Mouse (Mus musculus) urinary bladder, postnatal 4 days (tissue): Measurements from ENCODE around the gene 1700113H08Rik.

Source experiments
- DNase-seq, 2 experiments: peaks; one replicate each; pipeline ENCODE4 v3.0.0; 2021 to 2022; ENCODE audit warnings: low spot score in 2 of 2

The 1700113H08Rik gene

DNA sequence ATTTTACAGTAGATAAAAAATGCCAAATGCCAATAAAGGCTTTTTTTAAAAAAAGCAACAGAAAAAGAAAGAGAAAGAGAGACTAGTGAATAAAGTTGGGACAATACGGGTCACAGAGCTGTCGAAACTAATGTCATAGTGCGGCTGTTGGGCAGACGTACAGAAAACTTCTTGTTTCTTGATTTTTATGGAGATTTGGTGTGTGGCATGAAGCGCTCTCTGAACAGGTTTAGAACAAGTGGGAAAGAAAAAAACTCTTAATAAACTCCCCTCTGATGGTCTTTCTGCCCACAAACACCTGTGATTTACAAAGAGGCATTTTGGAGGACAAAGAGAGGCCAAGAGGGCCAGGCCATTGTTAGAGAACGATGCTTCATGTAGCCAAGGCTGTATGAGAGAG, 1.6 kb downstream of the 1700113H08Rik start:
- DNase-seq, result no peak

- no peak for DNase-seq
These were observed 26.4 kb downstream of the 1700113H08Rik start for GRCm38 (mm10) chr10:87084236-87084635.

GRCm38 (mm10) chr10:87087646-87088045, 29.8 kb downstream of the 1700113H08Rik start:
- no peak for DNase-seq

DNA sequence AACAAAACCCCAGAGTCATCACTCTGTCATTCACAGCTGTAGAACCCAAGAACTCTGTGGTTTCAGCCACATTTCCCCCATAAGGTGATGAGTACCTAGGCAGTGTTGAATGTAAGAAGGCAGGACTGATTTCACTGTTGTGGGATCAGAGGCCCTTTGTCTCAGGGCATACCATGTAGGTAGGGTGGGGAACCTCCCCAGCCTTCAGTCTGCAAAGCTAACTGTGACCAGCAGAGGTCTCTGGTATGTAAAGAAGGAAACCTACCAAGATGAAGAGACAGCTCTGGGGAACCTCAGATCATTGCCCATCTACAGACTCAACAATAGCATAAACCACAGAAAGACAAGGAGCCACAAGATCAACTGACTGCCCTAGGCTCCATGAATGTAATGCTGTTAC, 36.4 kb downstream of the 1700113H08Rik start:
- DNase-seq, result no peak

DNA sequence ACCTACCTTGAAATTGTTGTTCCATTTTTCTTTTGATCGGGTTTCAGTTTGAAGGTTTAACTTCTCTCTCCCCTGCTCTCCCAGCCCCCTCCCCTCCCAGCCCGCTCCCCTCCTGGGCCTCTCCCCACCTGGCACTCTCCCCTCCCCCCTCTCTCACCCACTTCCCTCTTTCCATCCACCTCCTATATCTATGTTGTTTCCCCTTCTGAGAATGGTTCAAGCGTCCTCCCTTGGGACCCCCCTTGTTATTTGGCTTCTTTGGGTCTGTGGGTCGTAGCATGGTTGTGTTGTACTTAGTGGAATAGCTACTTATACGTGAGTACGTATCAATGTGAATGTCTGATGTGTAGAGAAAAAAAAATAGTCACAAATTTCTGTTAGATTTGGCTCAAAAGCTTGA, 40.9 kb downstream of the 1700113H08Rik start:
- DNase-seq, result no peak

DNA sequence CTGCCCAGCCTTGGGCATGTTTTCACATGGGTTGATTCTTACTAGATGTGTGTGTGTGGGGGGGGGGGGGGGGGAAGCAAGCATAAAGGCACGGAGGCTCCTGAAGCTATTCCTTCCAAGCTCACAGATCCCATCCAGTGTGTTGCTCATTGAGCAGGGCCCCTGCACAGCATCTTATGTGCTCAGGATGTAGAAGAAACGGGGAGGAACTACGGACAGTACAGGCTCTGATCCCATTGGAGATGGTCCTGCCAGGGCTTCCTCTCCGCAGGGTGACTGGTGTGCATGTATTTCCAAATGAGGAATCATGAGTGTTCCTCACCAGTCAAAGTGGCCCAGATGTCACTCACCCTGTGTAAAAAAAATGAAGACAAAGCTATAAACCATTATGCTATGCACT, 42.8 kb downstream of the 1700113H08Rik start:
- no peak for DNase-seq

DNA sequence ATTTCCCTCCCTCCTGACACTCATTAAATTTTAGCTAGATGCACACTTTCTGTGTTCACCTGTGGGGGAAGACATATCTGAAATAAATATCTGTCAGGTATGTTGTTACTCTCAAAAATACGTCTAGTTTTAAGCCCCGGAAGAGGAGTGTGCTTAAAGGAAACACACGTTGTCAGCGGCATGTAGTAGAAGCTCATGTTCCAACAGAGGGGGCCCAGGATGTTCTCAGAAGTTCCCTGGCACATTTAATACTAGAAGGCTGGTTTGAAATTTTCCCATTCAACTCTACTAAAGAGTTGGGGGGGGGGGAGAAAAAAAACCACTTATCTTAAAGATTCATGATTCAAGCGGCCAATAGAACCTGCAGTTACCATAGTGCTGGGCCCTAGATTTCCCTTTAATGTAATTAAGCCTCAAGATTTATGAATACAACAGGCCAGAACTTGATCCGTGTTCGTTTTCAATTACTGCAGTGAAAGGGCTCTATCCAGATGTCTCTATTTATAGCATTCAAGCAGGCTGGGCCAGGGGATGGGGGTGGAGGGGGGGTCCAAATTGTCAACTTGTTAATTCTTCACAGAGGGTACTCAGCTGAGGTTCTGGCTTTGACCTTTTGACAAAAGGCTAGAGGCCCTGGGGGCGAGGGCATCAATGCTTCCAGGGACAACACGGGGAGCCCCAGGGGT, 43.6 kb downstream of the 1700113H08Rik start:
- no peak for DNase-seq

DNA sequence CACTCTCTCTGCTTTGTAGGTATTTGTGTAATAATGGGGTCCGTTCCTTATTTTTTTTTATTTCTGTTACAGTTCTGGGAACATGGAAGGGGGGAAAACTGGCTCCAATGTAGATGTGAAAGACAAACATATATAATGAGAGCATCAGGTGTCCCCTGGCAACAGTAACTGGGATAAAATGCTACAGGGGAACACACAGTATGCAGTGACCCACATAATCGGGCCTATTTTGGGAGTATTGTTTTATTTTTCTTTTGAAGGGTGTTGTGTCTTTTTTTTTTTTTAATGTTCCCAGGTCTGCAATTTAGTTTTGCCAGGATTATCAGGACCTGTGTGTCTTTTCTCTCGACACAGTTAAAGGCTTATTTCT, 44.1 kb downstream of the 1700113H08Rik start:
- DNase-seq, result no peak

DNA sequence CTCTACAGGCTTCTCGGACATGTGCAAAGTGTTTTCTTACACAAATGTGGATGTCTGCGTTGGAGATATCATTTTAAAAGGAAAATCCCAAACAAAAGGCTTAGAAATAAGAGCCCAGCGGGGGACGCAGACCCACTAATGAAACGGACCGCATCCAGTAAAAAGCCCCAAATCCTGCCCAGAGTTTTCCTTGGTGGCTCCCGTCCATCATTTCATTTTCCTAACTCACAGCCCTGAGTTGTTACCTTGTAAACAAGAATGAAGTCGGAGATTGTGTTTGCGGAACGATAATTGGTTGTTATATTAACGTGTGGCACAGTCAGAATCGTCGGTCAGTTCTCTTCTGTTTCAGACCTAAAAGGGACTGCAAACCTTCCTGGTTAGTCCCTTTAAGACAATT, 44.6 kb downstream of the 1700113H08Rik start:
- no peak for DNase-seq

DNA sequence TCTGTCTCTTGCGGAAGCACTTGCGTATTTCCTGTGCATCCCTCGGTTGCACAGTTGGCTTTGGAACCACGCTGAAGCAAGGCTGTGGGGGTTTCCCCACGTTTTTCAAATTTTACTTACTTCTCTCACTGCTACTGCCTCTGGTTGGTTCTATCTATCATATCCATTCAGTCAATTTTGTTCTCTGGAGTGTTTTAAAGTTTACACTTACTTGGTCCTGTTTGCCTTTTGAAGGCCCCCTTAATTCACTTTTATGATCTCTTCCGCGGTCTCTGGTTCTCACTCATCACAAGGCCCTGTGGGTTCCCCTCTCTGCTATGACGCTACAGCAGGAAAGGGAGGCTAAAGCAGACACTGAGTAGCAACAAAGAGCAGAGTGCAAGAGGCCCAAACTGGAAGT, 45.4 kb downstream of the 1700113H08Rik start:
- DNase-seq, result no peak

DNA sequence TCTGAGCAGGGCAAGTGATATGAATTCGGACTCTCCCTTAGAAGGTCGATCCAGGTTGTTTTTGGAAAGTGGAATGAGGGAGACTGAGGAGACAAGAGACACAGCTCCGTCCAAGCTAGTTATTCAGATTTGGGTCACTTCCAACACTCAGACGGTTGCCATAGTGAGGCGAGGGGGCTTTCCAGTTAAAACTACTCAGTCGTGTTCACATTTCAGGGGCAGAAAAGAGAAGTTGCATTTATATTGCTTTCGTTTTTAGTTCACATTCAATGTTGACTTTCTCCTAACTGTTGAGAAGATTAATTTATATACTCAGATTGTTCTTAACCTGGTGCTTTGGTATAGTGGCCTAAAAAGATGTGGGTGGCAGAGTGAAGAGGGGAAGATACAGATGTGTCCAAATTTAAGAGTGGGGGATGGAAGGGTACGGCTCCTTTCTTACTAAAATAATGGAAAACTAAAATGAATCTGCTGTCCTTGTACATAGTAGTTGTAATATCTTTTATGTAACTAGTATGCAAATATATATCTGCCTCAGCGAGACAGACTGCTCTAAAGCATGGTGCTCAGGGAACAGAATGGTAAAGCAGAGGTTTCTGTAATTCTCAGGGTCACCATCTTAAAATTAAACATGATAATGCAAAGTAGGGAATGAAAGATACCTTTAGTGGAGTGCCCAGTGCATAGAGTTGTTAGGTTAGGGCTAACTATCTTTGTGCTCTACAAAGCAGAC, 49.9 kb downstream of the 1700113H08Rik start:
- DNase-seq, result no peak

DNA sequence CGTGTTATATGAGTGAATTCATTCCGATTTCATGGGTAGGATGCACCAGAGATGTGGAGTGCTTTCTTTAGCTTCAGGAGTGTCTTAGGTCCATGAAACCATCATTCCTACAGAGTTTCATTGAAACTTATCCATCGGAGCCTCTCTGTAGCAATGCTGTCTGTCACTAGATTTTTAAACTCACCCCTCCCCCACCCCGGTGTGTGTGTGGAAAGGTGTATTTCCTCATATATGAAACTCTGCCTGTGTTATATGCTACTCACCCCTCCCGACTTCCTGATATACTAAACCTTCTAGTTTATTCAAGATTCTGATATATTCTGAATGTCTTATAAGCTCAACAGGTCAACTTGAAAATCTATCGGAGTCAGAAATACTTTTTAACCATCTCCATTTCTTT, 50.5 kb downstream of the 1700113H08Rik start:
- no peak for DNase-seq

- DNase-seq, result no peak
These were observed 51.4 kb downstream of the 1700113H08Rik start for GRCm38 (mm10) chr10:87109038-87109771.

DNA sequence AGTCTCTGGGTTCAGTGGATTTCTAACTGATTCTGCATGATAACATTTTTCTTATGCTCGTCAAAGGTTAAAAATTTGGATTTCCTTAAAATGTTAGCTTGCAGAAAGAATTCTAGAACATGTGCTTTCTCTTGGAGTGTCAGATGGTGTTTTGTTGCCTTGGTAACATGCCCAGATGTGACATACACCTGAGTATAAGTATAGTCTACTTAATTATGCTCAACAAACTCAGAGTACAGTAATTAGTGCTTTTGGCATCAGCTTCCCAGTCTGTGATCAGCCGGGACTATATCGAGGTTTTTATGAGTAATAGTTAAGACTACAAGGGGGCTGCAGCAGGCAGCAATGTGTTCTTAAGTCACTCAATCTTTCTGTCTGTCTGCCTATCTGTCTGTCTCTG, 53.1 kb downstream of the 1700113H08Rik start:
- no peak for DNase-seq

- no peak for DNase-seq
These were observed 67.2 kb downstream of the 1700113H08Rik start for GRCm38 (mm10) chr10:87125094-87125493.

GRCm38 (mm10) chr10:87126186-87126824, 68.5 kb downstream of the 1700113H08Rik start:
- no peak for DNase-seq

GRCm38 (mm10) chr10:87151050-87151449, 93.2 kb downstream of the 1700113H08Rik start:
- DNase-seq, result no peak

- DNase-seq, result no peak
These were observed 96.1 kb downstream of the 1700113H08Rik start for GRCm38 (mm10) chr10:87153731-87154505.

- DNase-seq, result no peak
These were observed 101.9 kb downstream of the 1700113H08Rik start for GRCm38 (mm10) chr10:87159781-87160180.

- no peak for DNase-seq
These were observed 138.4 kb downstream of the 1700113H08Rik start for GRCm38 (mm10) chr10:87196123-87196756.

DNA sequence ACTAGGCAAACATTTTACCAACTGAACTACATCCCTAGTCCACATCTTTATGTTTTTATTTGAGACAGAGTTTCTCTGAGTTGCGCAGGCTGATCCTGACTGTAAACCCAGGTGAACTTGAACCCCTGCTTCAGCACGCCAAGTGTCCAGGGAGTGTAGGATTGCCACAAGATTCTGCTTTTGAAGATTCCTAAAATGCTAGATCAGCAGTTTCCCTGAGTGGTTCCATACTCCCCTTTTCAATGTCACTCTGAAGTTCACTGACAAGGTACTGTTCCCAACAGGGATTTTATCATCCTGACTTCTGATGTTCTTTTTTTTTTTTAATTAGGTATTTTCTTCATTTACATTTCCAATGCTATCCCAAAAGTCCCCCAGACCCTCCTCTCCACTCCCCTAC, 140.9 kb downstream of the 1700113H08Rik start:
- DNase-seq, result no peak
